Mouse (Mus musculus) lung, postnatal 0 days (tissue): Measurements from ENCODE around the gene Stag1. TPM values are rescaled to one million over a fixed set of nuclear protein-coding genes. Genes with fewer than 3 reads are reported as not detected.

ENCODE experiments used
- ATAC-seq: fragments of 200-750 bp; cut with Nextera tagmentation; 2 replicates; pipeline ENCODE4 v1.8.0; 2017; ENCODE audit warnings: moderate library complexity
- DNase-seq: peaks from one replicate; pipeline ENCODE4 v3.0.0-alpha.2; 2016; ENCODE audit warnings: low spot score
- H3K27ac ChIP-seq: fragments of 300-500 bp; sonication (generic); 2 replicates; pipeline ENCODE4 v1.5.1; 2014; ENCODE audit warnings: antibody characterized with exemption, mild to moderate bottlenecking, low read length, mixed read lengths
- H3K27me3 ChIP-seq: fragments of 300-500 bp; sonication (generic); replicated peaks from 2 replicates; pipeline ENCODE4 v1.6.1; 2014; ENCODE audit warnings: low read length, mixed read lengths; ENCODE audit not compliant: insufficient read depth
- H3K36me3 ChIP-seq: fragments of 300-500 bp; sonication (generic); 2 replicates; pipeline ENCODE4 v1.6.1; 2014; ENCODE audit warnings: low read length, mixed read lengths; ENCODE audit not compliant: insufficient read depth
- H3K4me1 ChIP-seq: fragments of 300-500 bp; sonication (generic); 2 replicates; pipeline ENCODE4 v1.6.1; 2014; ENCODE audit warnings: antibody characterized with exemption, low read depth, low read length, mixed read lengths; ENCODE audit not compliant: insufficient read depth
- H3K4me2 ChIP-seq: fragments of 300-500 bp; sonication (generic); replicated peaks from 2 replicates; pipeline ENCODE4 v1.6.1; 2014; ENCODE audit warnings: low read depth, mild to moderate bottlenecking, low read length, moderate library complexity, mixed read lengths
- H3K4me3 ChIP-seq: fragments of 300-500 bp; sonication (generic); 2 replicates; pipeline ENCODE4 v1.5.1; 2014; ENCODE audit warnings: low read depth, low read length
- H3K9ac ChIP-seq: fragments of 300-500 bp; sonication (generic); replicated peaks from 2 replicates; pipeline ENCODE4 v1.6.1; 2014; ENCODE audit warnings: low read depth, mild to moderate bottlenecking
- H3K9me3 ChIP-seq: fragments of 300-500 bp; sonication (generic); 2 replicates; pipeline ENCODE4 v1.6.1; 2016; ENCODE audit warnings: low read length, mixed read lengths
- CTCF ChIP-seq: IDR thresholded peaks from 2 replicates; pipeline ENCODE4 v1.5.1; 2016; ENCODE audit warnings: antibody characterized with exemption, mild to moderate bottlenecking
- EP300 ChIP-seq: IDR thresholded peaks from 2 replicates; pipeline ENCODE4 v1.6.1; 2016; ENCODE audit warnings: antibody characterized with exemption, mild to moderate bottlenecking, control low read depth
- WGBS: fragments of 180-500 bp; shearing (Covaris S2); extraction: QIAGEN DNeasy Blood & Tissue Kit; methylation state at CpG from one replicate; pipeline ENCODE4 v1.1.7; 2014; 5-methylcytosine and 5-hydroxymethylcytosine counted together
- polyA plus RNA-seq: library from polyadenylated mRNA; unstranded; fragments of >200 nt; fragmentation: Nextera tagmentation; extraction: Ambion mirVana; gene quantifications from 2 replicates; pipeline ENCODE4 v1.2.1, GENCODE M21; 2015

Stag1 gene
- polyA plus RNA-seq, 1 experiment from 2014 or later, result 38.1 TPM

DNA sequence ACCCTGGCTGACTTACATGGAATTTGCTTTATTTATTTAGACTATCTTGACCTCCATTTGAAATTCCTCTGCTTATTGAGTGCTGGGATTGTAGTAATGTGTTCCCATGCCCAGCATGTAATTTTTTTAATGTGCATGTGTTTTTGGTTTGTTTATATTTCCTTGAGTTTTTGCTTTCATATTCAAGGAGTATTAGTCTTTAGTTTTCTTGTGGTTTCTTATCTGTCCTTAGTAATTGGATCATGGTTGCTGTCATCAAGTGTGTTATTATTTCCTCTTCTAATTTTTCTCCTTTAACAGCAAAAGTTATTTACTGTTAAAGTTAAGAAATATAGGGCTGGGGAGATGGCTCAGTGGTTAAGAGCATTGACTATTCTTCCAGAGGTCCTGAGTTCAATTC, 63.0 kb downstream of the Stag1 start:
- TF ChIP-seq CTCF (no peak), EP300 (no peak)
- DNase-seq, result no peak
- no peaks in the 10 kb centered on the region for H3K9me3 ChIP-seq
- ATAC-seq, result no peak
- H3K4me3 ChIP-seq, result no peak overlapping the region
- H3K4me1 ChIP-seq, result no peaks in the 10 kb centered on the region; the same call in 1 of the 2 replicates
- H3K27me3 ChIP-seq, result no peaks in the 10 kb centered on the region
- H3K9ac ChIP-seq, result no peak overlapping the region
- no peak overlapping the region for H3K27ac ChIP-seq
- no peak overlapping the region for H3K4me2 ChIP-seq
- no peaks in the 10 kb centered on the region for H3K36me3 ChIP-seq

- H3K27ac ChIP-seq, result no peak overlapping the region
- no peaks in the 10 kb centered on the region for H3K9me3 ChIP-seq
- no peak overlapping the region for H3K4me3 ChIP-seq
- ATAC-seq (no peak), DNase-seq (no peak)
- no peak overlapping the region for H3K4me2 ChIP-seq
- 83% methylated on average over 4 of the region's 4 CpGs for WGBS
- H3K4me1 ChIP-seq, result no peaks in the 10 kb centered on the region
- TF ChIP-seq CTCF, result no peak
- TF ChIP-seq EP300, result no peak
- no peaks in the 10 kb centered on the region for H3K27me3 ChIP-seq
- no peaks in the 10 kb centered on the region for H3K36me3 ChIP-seq
- H3K9ac ChIP-seq, result no peak overlapping the region
These were observed 66.0 kb downstream of the Stag1 start for GRCm38 (mm10) chr9:100663473-100664134.

- 53% methylated on average over 5 of the region's 5 CpGs for WGBS
- ATAC-seq, result no peak
These were observed 72.6 kb downstream of the Stag1 start for GRCm38 (mm10) chr9:100670151-100670550.

DNA sequence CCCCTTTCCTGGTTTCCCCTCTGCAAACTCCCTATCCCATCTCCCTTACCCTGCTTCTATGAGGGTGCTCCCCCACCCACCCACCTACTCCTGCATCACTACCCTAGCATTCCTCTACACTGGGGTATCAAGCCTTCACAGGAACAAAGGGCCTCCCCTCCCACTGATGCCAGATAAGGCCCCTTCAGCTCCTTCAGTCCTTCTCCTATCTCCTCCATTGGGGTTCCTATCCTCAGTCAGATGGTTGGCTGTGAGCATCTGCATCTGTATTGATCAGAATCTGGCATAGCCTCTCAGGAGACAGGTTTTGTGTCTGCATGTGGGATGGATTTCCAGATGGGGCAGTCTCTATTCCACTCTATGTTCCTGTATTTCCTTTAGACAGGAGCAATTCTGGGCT, 81.4 kb downstream of the Stag1 start:
- no peak for DNase-seq
- H3K9ac ChIP-seq, result no peak overlapping the region
- H3K4me1 ChIP-seq, result peaks cover 2% of the 10 kb centered on the region
- TF ChIP-seq EP300, result no peak
- no peak for TF ChIP-seq CTCF
- H3K36me3 ChIP-seq, result no peaks in the 10 kb centered on the region
- no peak overlapping the region for H3K27ac ChIP-seq
- no peak overlapping the region for H3K4me3 ChIP-seq
- H3K4me2 ChIP-seq, result no peak overlapping the region
- H3K9me3 ChIP-seq, result no peaks in the 10 kb centered on the region
- H3K27me3 ChIP-seq, result no peaks in the 10 kb centered on the region
- ATAC-seq, result no peak

More at GRCm38 (mm10) chr9:100670151-100670550, 72.6 kb downstream of the Stag1 start:
- no peak overlapping the region for H3K4me3 ChIP-seq
- H3K4me1 ChIP-seq, result no peaks in the 10 kb centered on the region
- H3K9ac ChIP-seq, result no peak overlapping the region
- H3K4me2 ChIP-seq, result no peak overlapping the region
- DNase-seq, result no peak
- H3K9me3 ChIP-seq, result no peaks in the 10 kb centered on the region
- H3K36me3 ChIP-seq, result no peaks in the 10 kb centered on the region
- H3K27me3 ChIP-seq, result no peaks in the 10 kb centered on the region
- no peak overlapping the region for H3K27ac ChIP-seq
- TF ChIP-seq EP300 (no peak), CTCF (no peak)

GRCm38 (mm10) chr9:100682285-100682684, 84.7 kb downstream of the Stag1 start:
- no peak overlapping the region for H3K27ac ChIP-seq
- H3K9ac ChIP-seq, result no peak overlapping the region
- no peaks in the 10 kb centered on the region for H3K36me3 ChIP-seq
- H3K4me1 ChIP-seq, result peaks cover 2% of the 10 kb centered on the region
- H3K4me2 ChIP-seq, result no peak overlapping the region
- H3K9me3 ChIP-seq, result no peaks in the 10 kb centered on the region
- DNase-seq (no peak), ATAC-seq (no peak)
- H3K4me3 ChIP-seq, result no peak overlapping the region
- H3K27me3 ChIP-seq, result no peaks in the 10 kb centered on the region
- TF ChIP-seq CTCF (no peak), EP300 (no peak)

DNA sequence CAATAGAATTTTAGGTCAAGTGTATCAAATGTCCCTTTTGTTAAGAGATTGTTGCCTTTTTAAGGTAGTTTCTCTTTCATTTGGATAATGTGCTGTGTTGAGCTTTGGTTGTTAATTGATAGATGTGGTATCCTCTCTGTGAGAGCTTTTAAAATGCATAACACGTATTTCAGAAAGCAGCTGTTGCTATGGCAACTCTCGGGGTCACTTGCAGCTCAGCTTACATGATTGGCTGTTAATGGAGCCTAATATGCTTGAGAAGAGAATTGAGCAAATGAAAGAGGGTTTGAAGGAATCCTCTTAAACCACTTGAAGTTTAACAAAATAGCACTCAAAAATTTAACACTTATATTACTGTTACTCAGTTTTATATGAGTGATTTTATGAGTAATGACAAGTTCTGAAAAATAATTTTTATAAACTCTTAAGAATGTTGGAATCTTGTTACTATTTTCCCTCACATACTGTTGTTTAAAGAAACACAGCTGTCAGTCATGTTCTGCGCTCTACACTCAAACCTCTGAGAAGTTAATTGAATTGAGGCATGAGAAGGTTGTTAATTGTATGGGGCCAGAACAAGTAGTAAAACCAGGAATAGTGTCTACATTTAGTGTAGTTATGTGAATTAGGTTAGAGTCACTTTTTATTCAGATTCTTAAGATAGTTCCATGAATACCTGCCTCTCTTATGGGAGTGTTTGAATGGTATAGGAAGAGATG, 88.3 kb downstream of the Stag1 start:
- Histone ChIP-seq H3K27ac (no peak overlapping the region), H3K9ac (no peak overlapping the region), H3K4me2 (no peak overlapping the region), H3K4me1 (peaks cover 2% of the 10 kb centered on the region), H3K9me3 (no peaks in the 10 kb centered on the region), H3K36me3 (no peaks in the 10 kb centered on the region), H3K4me3 (no peak overlapping the region), H3K27me3 (no peaks in the 10 kb centered on the region)
- DNase-seq (peak; percentile 75), ATAC-seq (peak; percentile 67)
- no peak for TF ChIP-seq EP300
- no peak for TF ChIP-seq CTCF
- WGBS, result 21% methylated on average over 3 of the region's 3 CpGs
